Mouse (Mus musculus) CH12.LX (cell line): ENCODE measurements around the gene Dhx32.

Experiments
- CTCF ChIP-seq, 2 experiments: IDR thresholded peaks in 1 of 2; conservative IDR thresholded peaks in 1 of 2; 2 replicates each; pipeline ENCODE4 v1.5.1; 2011 to 2012; ENCODE audit warnings: low read depth in 2 of 2, low read length in 2 of 2, improper control_type of control experiment in 1 of 2, inconsistent platforms in 1 of 2, mild to moderate bottlenecking in 1 of 2, moderate library complexity in 1 of 2
- ELF1 ChIP-seq: IDR thresholded peaks from 2 replicates; pipeline ENCODE4 v1.6.1; 2014; ENCODE audit warnings: low read depth, mild to moderate bottlenecking, inconsistent platforms, low read length, improper control_type of control experiment
- JUND ChIP-seq: conservative IDR thresholded peaks from 2 replicates; pipeline ENCODE4 v1.6.1; 2011; ENCODE audit warnings: low read depth, low read length, improper control_type of control experiment
- POLR2A ChIP-seq: IDR thresholded peaks from 2 replicates; pipeline ENCODE4 v1.6.1; 2011; ENCODE audit warnings: low read depth, mild to moderate bottlenecking, improper control_type of control experiment, low read length
- POLR2AphosphoS2 ChIP-seq: IDR thresholded peaks from 2 replicates; pipeline ENCODE4 v1.6.1; 2011; ENCODE audit warnings: low read depth, low read length, improper control_type of control experiment
- UBTF ChIP-seq: IDR thresholded peaks from 2 replicates; pipeline ENCODE4 v1.6.1; 2012; ENCODE audit warnings: low read depth, mild to moderate bottlenecking, inconsistent platforms, low read length, improper control_type of control experiment, moderate library complexity
- ZNF384 ChIP-seq: IDR thresholded peaks from 2 replicates; pipeline ENCODE4 v1.6.1; 2012; ENCODE audit warnings: low read depth, low read length, improper control_type of control experiment, inconsistent platforms

DNA sequence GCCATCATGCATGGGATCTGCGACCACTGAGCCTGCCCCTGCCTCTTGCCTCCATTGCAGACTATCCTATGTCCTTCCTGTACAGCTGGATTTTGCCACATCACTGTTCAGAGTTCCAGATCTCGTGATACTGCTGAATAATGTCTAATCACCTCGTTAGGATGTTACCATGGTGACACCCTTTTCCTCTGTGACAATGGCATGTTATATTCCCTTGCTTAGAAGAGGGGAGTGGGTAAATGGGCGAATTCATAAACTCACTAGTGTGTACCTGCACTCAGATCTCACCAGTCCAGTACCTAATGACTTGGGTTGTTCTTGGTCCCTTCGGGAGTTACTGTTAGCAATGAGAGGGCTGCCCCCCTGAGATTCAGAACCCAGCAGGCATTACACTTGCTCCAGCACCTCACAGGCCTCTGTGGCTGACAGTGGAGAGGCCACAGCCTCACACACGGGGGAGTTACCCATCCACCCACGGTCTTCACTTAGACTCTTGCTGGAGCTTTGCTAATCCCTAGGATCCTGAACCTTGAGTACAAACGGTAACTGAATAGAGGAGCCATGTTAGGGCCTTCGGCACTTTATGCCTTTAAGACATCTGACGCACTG lies 17.2 kb downstream of the Dhx32 start:
- TF ChIP-seq POLR2A (no peak), ELF1 (no peak), ZNF384 (no peak), CTCF (conservative IDR thresholded peaks at IDR 0.05 in 1 of 2, IDR thresholded peaks at IDR 0.05 in 1 of 2; ENCODE audit: low read depth in 2 of 2, low read length in 2 of 2) (no peak), POLR2AphosphoS2 (no peak), UBTF (no peak), JUND (no peak)
